Mouse (Mus musculus) liver, embryonic 14.5 days (tissue): ENCODE data around the gene Rorc.

Experiments
- CTCF ChIP-seq: IDR thresholded peaks from 2 replicates; pipeline ENCODE4 v1.5.1; 2016; ENCODE audit warnings: antibody characterized with exemption, low read depth, control low read depth
- EP300 ChIP-seq: IDR thresholded peaks from 2 replicates; pipeline ENCODE4 v1.6.1; 2016; ENCODE audit warnings: antibody characterized with exemption, low read depth

DNA sequence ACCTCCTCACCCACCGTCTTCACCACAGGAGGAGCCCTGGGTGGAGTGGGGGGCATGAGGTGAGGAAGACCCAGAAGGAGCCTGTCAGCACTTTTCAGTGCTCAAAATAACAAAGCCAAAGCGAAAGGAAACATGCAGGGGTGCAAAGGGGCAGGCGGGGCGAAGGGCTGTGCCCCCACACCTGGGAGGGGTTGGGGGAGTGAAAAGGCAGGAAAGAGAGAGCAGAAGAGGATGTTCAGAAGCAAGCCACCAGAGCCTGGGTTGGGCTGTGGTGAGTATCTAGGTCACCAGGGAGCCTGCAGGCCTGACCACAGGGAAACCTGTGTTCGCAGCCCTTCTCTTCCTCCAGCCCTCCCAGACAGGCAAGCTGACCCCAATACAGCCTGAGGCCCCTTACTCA lies 15.5 kb downstream of the Rorc start:
- TF ChIP-seq EP300 (no peak), CTCF (no peak)
